ENCODE assay signal across 9 mouse cellular contexts in genomic region chr2:26586294-26587043, GRCm38 (mm10). TPM values are rescaled to one million over a fixed set of nuclear protein-coding genes. Genes with fewer than 3 reads are reported as not detected.
DNase-seq lines count a peak whose midpoint lies in the region; ATAC-seq and TF ChIP-seq lines count a peak whose summit lies in the region.
"Had no signal": no experiment of that assay in that cellular context is flagged by ENCODE, and none has a peak within 500 bp of the region (broad histone marks: within the 10 kb centered on the region; RNA-seq: fewer than 3 reads in every experiment).

Gene Gm20532 (plus strand): TSS chr2:26586639.

- WGBS in bone marrow, adult 2 months, result 1% methylated on average over 65 of the region's 65 CpGs
- WGBS in embryonic facial prominence, embryonic 15.5 days, result under 1% methylated on average over 50 of the region's 65 CpGs

- TF ChIP-seq POLR2A in bone marrow, adult 2 months (IDR thresholded peaks at IDR 0.05; ENCODE audit: borderline replicate concordance, control insufficient read depth, low read depth, low read length), result peak; percentile 23; the same call in 1 of the 2 replicates

- H3K27me3 ChIP-seq in embryonic facial prominence, embryonic 15.5 days, result no peaks in the 10 kb centered on the region

- H3K9ac ChIP-seq in embryonic facial prominence, embryonic 15.5 days, result peak within 1 kb of the TSS; percentile 33

- no peaks in the 10 kb centered on the region for H3K36me3 ChIP-seq in embryonic facial prominence, embryonic 15.5 days

- peak; percentile 66 for ATAC-seq in embryonic facial prominence, embryonic 15.5 days (ENCODE audit: insufficient number of reproducible peaks, low FRiP score, low TSS enrichment, low read depth)

- H3K4me3 ChIP-seq in bone marrow, adult 2 months (replicated peaks; ENCODE audit: control insufficient read depth, low read depth, low read length), result peak within 1 kb of the TSS; percentile 49
- H3K4me3 ChIP-seq in embryonic facial prominence, embryonic 15.5 days (replicated peaks), result peak within 1 kb of the TSS; percentile 67

- peak within 1 kb of the TSS; percentile 82 for H3K4me2 ChIP-seq in embryonic facial prominence, embryonic 15.5 days (replicated peaks)

- intact Hi-C loops in heart, postnatal 14 days (cut with DNase I), result no loop called here

- H3K9me3 ChIP-seq in embryonic facial prominence, embryonic 15.5 days (replicated peaks), result no peaks in the 10 kb centered on the region

- 0 out of 2 replicates have a peak, but pooled peaks cover 2% of the 10 kb centered on the region for H3K4me1 ChIP-seq in bone marrow, adult 2 months (ENCODE audit: control insufficient read depth, insufficient read depth, low read length)
- H3K4me1 ChIP-seq in embryonic facial prominence, embryonic 15.5 days, result peaks cover 36% of the 10 kb centered on the region

- peak; percentile 86 for DNase-seq in ES-CJ7 (ENCODE audit: low read depth, low spot score)
- DNase-seq in heart, postnatal 14 days, result peak; percentile 78 to 81
- DNase-seq in layer of hippocampus, adult 9-11 months, result peak; percentile 38
- peak; percentile 78 for DNase-seq in lung, postnatal 10 days
- DNase-seq in ovary, postnatal 36 days (ENCODE audit: low spot score), result peak; percentile 73
- peak; percentile 62 for DNase-seq in urinary bladder, postnatal 14 days (ENCODE audit: low spot score)

- TF ChIP-seq CTCF in bone marrow, adult 2 months (IDR thresholded peaks at IDR 0.05; ENCODE audit: control insufficient read depth, insufficient read depth, low read length), result peak; percentile 26; the same call in 1 of the 2 replicates

- peak within 1 kb of the TSS; percentile 26; the same call in 1 of the 2 replicates for H3K27ac ChIP-seq in bone marrow, adult 2 months (ENCODE audit: control insufficient read depth, insufficient read depth, low read depth, low read length, poor library complexity)
- no peak within 1 kb of the TSS; the same call in 1 of the 2 replicates for H3K27ac ChIP-seq in embryonic facial prominence, embryonic 15.5 days (replicated peaks)
- H3K27ac ChIP-seq: macrophage had no signal

RNA-seq across cellular contexts. Expression of gene Gm20532, which starts in this region (rescaled TPM):
- not detected in 2 replicates for polyA plus RNA-seq in bone marrow, adult 2 months (2011; ENCODE audit: insufficient read depth, insufficient read length, low replicate concordance, missing spikeins)
- polyA plus RNA-seq in embryonic facial prominence, embryonic 15.5 days (2015; fragmentation: Nextera tagmentation; extraction: Ambion mirVana), result not detected in 2 replicates
- not detected for total RNA-seq in heart, postnatal 14 days (2021)

Comparison
In these comparisons a context has a peak if more than half of its experiments do, and no peak if none do; other contexts are left out.
1. Peak in ATAC-seq, H3K4me3 ChIP-seq, H3K9ac ChIP-seq and H3K4me2 ChIP-seq in embryonic facial prominence, embryonic 15.5 days; RNA of the gene not detected or under 1 TPM.
2. Peak in DNase-seq in heart, postnatal 14 days; RNA of the gene not detected or under 1 TPM.